ENCODE assay signal across 18 mouse cellular contexts in genomic region chr16:88381605-88382279, GRCm38 (mm10).
DNase-seq lines count a peak whose midpoint lies in the region; ATAC-seq and TF ChIP-seq lines count a peak whose summit lies in the region.
"Had no signal": no experiment of that assay in that cellular context is flagged by ENCODE, and none has a peak within 500 bp of the region (broad histone marks: within the 10 kb centered on the region; RNA-seq: fewer than 3 reads in every experiment).

No protein-coding gene starts in this region.

- 0% methylated on average over 2 of the region's 2 CpGs for WGBS in hindbrain, embryonic 10.5 days
- WGBS in hindbrain, embryonic 13.5 days = 3% methylated on average over 2 of the region's 2 CpGs
- WGBS in midbrain, embryonic 13.5 days = 2% methylated on average over 2 of the region's 2 CpGs

- H3K27ac ChIP-seq in hindbrain, embryonic 10.5 days = peak overlapping the region; percentile 71
- no peak overlapping the region for H3K27ac ChIP-seq in hindbrain, embryonic 13.5 days
- no peak overlapping the region for H3K27ac ChIP-seq in midbrain, embryonic 13.5 days
- H3K27ac ChIP-seq: gastrocnemius, adult 2 months; limb, embryonic 15.5 days; neural tube, embryonic 15.5 days had no signal

- no peak overlapping the region for H3K9ac ChIP-seq in hindbrain, embryonic 13.5 days
- H3K9ac ChIP-seq in midbrain, embryonic 13.5 days (replicated peaks) = no peak overlapping the region
- H3K9ac ChIP-seq: heart, embryonic 12.5 days; limb, embryonic 15.5 days; neural tube, embryonic 15.5 days had no signal

- H3K4me2 ChIP-seq in hindbrain, embryonic 13.5 days = no peak overlapping the region
- no peak overlapping the region for H3K4me2 ChIP-seq in midbrain, embryonic 13.5 days (replicated peaks)
- H3K4me2 ChIP-seq: heart, embryonic 12.5 days; limb, embryonic 15.5 days; neural tube, embryonic 15.5 days had no signal

- ATAC-seq in hindbrain, embryonic 13.5 days (ENCODE audit: low FRiP score) = no peak
- ATAC-seq in midbrain, embryonic 13.5 days = peak; percentile 63

- H3K36me3 ChIP-seq in hindbrain, embryonic 10.5 days = no peaks in the 10 kb centered on the region
- H3K36me3 ChIP-seq in hindbrain, embryonic 13.5 days = no peaks in the 10 kb centered on the region
- H3K36me3 ChIP-seq in midbrain, embryonic 13.5 days = no peaks in the 10 kb centered on the region
- H3K36me3 ChIP-seq: heart, embryonic 12.5 days; limb, embryonic 15.5 days; neural tube, embryonic 15.5 days had no signal

- H3K4me3 ChIP-seq in hindbrain, embryonic 10.5 days = no peak overlapping the region
- H3K4me3 ChIP-seq in hindbrain, embryonic 13.5 days = no peak overlapping the region
- H3K4me3 ChIP-seq in midbrain, embryonic 13.5 days (replicated peaks) = no peak overlapping the region
- H3K4me3 ChIP-seq: gastrocnemius, adult 2 months; heart, embryonic 12.5 days; limb, embryonic 15.5 days; megakaryocyte, embryonic 14.5 days; neural tube, embryonic 15.5 days had no signal

- peak; percentile 25 for DNase-seq in hindbrain, embryonic 10.5 days (ENCODE audit: low spot score)
- DNase-seq in brain, embryonic 14.5 days (ENCODE audit: low read depth) = peak; percentile 78
- DNase-seq in embryo, embryonic 11 days = peak; percentile 47
- no peak for DNase-seq in yolk sac, embryonic 10.5 days (ENCODE audit: low spot score)
- DNase-seq in thymus, postnatal 0 days (ENCODE audit: low spot score) = no peak
- DNase-seq: cerebellum, adult 9-10 months; gastrocnemius, adult 2 months; heart, postnatal 14 days; kidney, adult 8-10 months; kidney, postnatal 25 days; lung, postnatal 14 days; right cerebral cortex, postnatal 14 days had no signal

- H3K4me1 ChIP-seq in hindbrain, embryonic 10.5 days (replicated peaks) = peaks cover 20% of the 10 kb centered on the region
- H3K4me1 ChIP-seq in hindbrain, embryonic 13.5 days (replicated peaks) = 0 out of 2 replicates have a peak, but pooled peaks cover 3% of the 10 kb centered on the region
- peaks cover 8% of the 10 kb centered on the region for H3K4me1 ChIP-seq in midbrain, embryonic 13.5 days (replicated peaks)
- H3K4me1 ChIP-seq: heart, embryonic 12.5 days; limb, embryonic 15.5 days; megakaryocyte, embryonic 14.5 days; neural tube, embryonic 15.5 days had no signal

- no peaks in the 10 kb centered on the region for H3K9me3 ChIP-seq in hindbrain, embryonic 10.5 days
- H3K9me3 ChIP-seq in hindbrain, embryonic 13.5 days = no peaks in the 10 kb centered on the region
- no peaks in the 10 kb centered on the region for H3K9me3 ChIP-seq in midbrain, embryonic 13.5 days
- H3K9me3 ChIP-seq: heart, embryonic 12.5 days; limb, embryonic 15.5 days; neural tube, embryonic 15.5 days had no signal

- H3K27me3 ChIP-seq in hindbrain, embryonic 10.5 days (ENCODE audit: insufficient read depth, poor library complexity, severe bottlenecking) = no peaks in the 10 kb centered on the region
- H3K27me3 ChIP-seq in hindbrain, embryonic 13.5 days = no peaks in the 10 kb centered on the region
- H3K27me3 ChIP-seq in midbrain, embryonic 13.5 days = no peaks in the 10 kb centered on the region
- H3K27me3 ChIP-seq: heart, embryonic 12.5 days; limb, embryonic 15.5 days; megakaryocyte, embryonic 14.5 days; neural tube, embryonic 15.5 days had no signal

- TF ChIP-seq POLR2A in brain, embryonic 14.5 days (IDR thresholded peaks at IDR 0.05; ENCODE audit: borderline replicate concordance, extremely low read depth, insufficient read depth, insufficient read length, poor library complexity, severe bottlenecking) = no peak

- no peak for TF ChIP-seq CTCF in brain, embryonic 14.5 days (IDR thresholded peaks at IDR 0.05; ENCODE audit: borderline replicate concordance, extremely low read depth, insufficient read depth, insufficient read length)

Comparison
In these comparisons a context has a peak if more than half of its experiments do, and no peak if none do; other contexts are left out.
1. DNase-seq: peak in hindbrain, embryonic 10.5 days (single experiment), brain, embryonic 14.5 days (single experiment) and embryo, embryonic 11 days (single experiment); none in yolk sac, embryonic 10.5 days (single experiment) and thymus, postnatal 0 days (single experiment).